Mouse (Mus musculus) embryonic facial prominence, embryonic 15.5 days (tissue): ENCODE measurements at regions not wholly inside any gene's neighbourhood (a gene's known extent, or its start where the extent isn't known, plus 50 kb on each side); places are given as distances from the start of the nearest gene placed in this dataset.

ENCODE experiments used
- ATAC-seq: fragments of 200-750 bp; cut with Nextera tagmentation; 2 replicates; pipeline ENCODE4 v1.8.0; 2017; ENCODE audit warnings: low read depth, moderate TSS enrichment; ENCODE audit not compliant: insufficient number of reproducible peaks, low FRiP score, low TSS enrichment
- H3K27ac ChIP-seq: fragments of 300-500 bp; sonication (generic); replicated peaks from 2 replicates; pipeline ENCODE4 v1.5.1; 2015; ENCODE audit warnings: mild to moderate bottlenecking, inconsistent platforms
- H3K27me3 ChIP-seq: fragments of 300-500 bp; sonication (generic); 2 replicates; pipeline ENCODE4 v1.6.1; 2015; ENCODE audit warnings: inconsistent platforms
- H3K36me3 ChIP-seq: fragments of 300-500 bp; sonication (generic); 2 replicates; pipeline ENCODE4 v1.6.1; 2015; ENCODE audit warnings: mild to moderate bottlenecking, inconsistent platforms
- H3K4me1 ChIP-seq: fragments of 300-500 bp; sonication (generic); 2 replicates; pipeline ENCODE4 v1.6.1; 2015; ENCODE audit warnings: inconsistent platforms
- H3K4me2 ChIP-seq: fragments of 300-500 bp; sonication (generic); replicated peaks from 2 replicates; pipeline ENCODE4 v1.6.1; 2015; ENCODE audit warnings: mild to moderate bottlenecking, inconsistent platforms
- H3K4me3 ChIP-seq: fragments of 300-500 bp; sonication (generic); replicated peaks from 2 replicates; pipeline ENCODE4 v1.5.1; 2015; ENCODE audit warnings: mild to moderate bottlenecking, inconsistent platforms
- H3K9ac ChIP-seq: fragments of 300-500 bp; sonication (generic); 2 replicates; pipeline ENCODE4 v1.6.1; 2015; ENCODE audit warnings: inconsistent platforms
- H3K9me3 ChIP-seq: fragments of 300-500 bp; sonication (generic); replicated peaks from 2 replicates; pipeline ENCODE4 v1.6.1; 2016; ENCODE audit warnings: inconsistent platforms
- WGBS: fragments of 180-500 bp; shearing (Covaris S2); methylation state at CpG from one replicate; pipeline ENCODE4 v1.1.7; 2015; 5-methylcytosine and 5-hydroxymethylcytosine counted together

GRCm38 (mm10) chr7:125270711-125271110, 173.8 kb upstream of the Kdm8 start:
- Histone ChIP-seq H3K9ac (no peak overlapping the region), H3K27ac (no peak overlapping the region), H3K27me3 (no peaks in the 10 kb centered on the region), H3K9me3 (no peaks in the 10 kb centered on the region), H3K4me1 (peaks cover 14% of the 10 kb centered on the region), H3K4me2 (no peak overlapping the region), H3K36me3 (no peaks in the 10 kb centered on the region), H3K4me3 (no peak overlapping the region)
- no peak for ATAC-seq
- 16% methylated on average over 3 of the region's 3 CpGs for WGBS

- 70% methylated on average over 4 of the region's 4 CpGs for WGBS
- Histone ChIP-seq H3K4me2 (no peak overlapping the region), H3K27me3 (no peaks in the 10 kb centered on the region), H3K4me3 (no peak overlapping the region), H3K27ac (no peak overlapping the region), H3K36me3 (no peaks in the 10 kb centered on the region), H3K9me3 (no peaks in the 10 kb centered on the region), H3K9ac (no peak overlapping the region), H3K4me1 (peaks cover 14% of the 10 kb centered on the region)
- ATAC-seq = no peak
These were observed 173.1 kb upstream of the Kdm8 start for GRCm38 (mm10) chr7:125271356-125271755.

- no peaks in the 10 kb centered on the region for H3K9me3 ChIP-seq
- ATAC-seq = no peak
- no peaks in the 10 kb centered on the region for H3K27me3 ChIP-seq
- no peak overlapping the region for H3K4me3 ChIP-seq
- WGBS = 77% methylated on average over 3 of the region's 3 CpGs
- H3K9ac ChIP-seq = no peak overlapping the region
- H3K36me3 ChIP-seq = no peaks in the 10 kb centered on the region
- no peak overlapping the region for H3K4me2 ChIP-seq
- no peaks in the 10 kb centered on the region for H3K4me1 ChIP-seq
- H3K27ac ChIP-seq = no peak overlapping the region
These were observed 163.1 kb upstream of the Kdm8 start for GRCm38 (mm10) chr7:125281371-125281770.

GRCm38 (mm10) chr7:125295226-125295625, 149.2 kb upstream of the Kdm8 start:
- Histone ChIP-seq H3K36me3 (no peaks in the 10 kb centered on the region), H3K4me1 (no peaks in the 10 kb centered on the region), H3K9ac (no peak overlapping the region), H3K4me2 (no peak overlapping the region), H3K27me3 (no peaks in the 10 kb centered on the region), H3K27ac (no peak overlapping the region), H3K4me3 (no peak overlapping the region), H3K9me3 (no peaks in the 10 kb centered on the region)
- 64% methylated on average over 2 of the region's 2 CpGs for WGBS
- no peak for ATAC-seq

- Histone ChIP-seq H3K36me3 (no peaks in the 10 kb centered on the region), H3K27me3 (no peaks in the 10 kb centered on the region), H3K27ac (no peak overlapping the region), H3K4me2 (no peak overlapping the region), H3K4me3 (no peak overlapping the region), H3K9ac (no peak overlapping the region), H3K4me1 (no peaks in the 10 kb centered on the region), H3K9me3 (no peaks in the 10 kb centered on the region)
- ATAC-seq = no peak
- 60% methylated on average over 3 of the region's 3 CpGs for WGBS
These were observed 136.0 kb upstream of the Kdm8 start for GRCm38 (mm10) chr7:125308433-125308832.

- no peaks in the 10 kb centered on the region for H3K27me3 ChIP-seq
- H3K4me3 ChIP-seq = no peak overlapping the region
- no peak overlapping the region for H3K27ac ChIP-seq
- H3K36me3 ChIP-seq = no peaks in the 10 kb centered on the region
- ATAC-seq = no peak
- H3K4me1 ChIP-seq = no peaks in the 10 kb centered on the region
- WGBS = 80% methylated on average over 4 of the region's 4 CpGs
- no peak overlapping the region for H3K4me2 ChIP-seq
- no peak overlapping the region for H3K9ac ChIP-seq
- H3K9me3 ChIP-seq = no peaks in the 10 kb centered on the region
These were observed 133.5 kb upstream of the Kdm8 start for GRCm38 (mm10) chr7:125310971-125311370.

- H3K4me3 ChIP-seq = no peak overlapping the region
- no peak overlapping the region for H3K27ac ChIP-seq
- H3K4me2 ChIP-seq = no peak overlapping the region
- H3K27me3 ChIP-seq = no peaks in the 10 kb centered on the region
- H3K36me3 ChIP-seq = no peaks in the 10 kb centered on the region
- no peaks in the 10 kb centered on the region for H3K4me1 ChIP-seq
- no peak overlapping the region for H3K9ac ChIP-seq
- whole genome bisulfite sequencing = 76% methylated on average over 3 of the region's 3 CpGs
- no peaks in the 10 kb centered on the region for H3K9me3 ChIP-seq
- no peak for ATAC-seq
These were observed 130.9 kb upstream of the Kdm8 start for GRCm38 (mm10) chr7:125313604-125314003.

GRCm38 (mm10) chr7:125334769-125335168, 109.7 kb upstream of the Kdm8 start:
- no peak for ATAC-seq
- Histone ChIP-seq H3K9me3 (no peaks in the 10 kb centered on the region), H3K4me1 (no peaks in the 10 kb centered on the region), H3K4me3 (no peak overlapping the region), H3K36me3 (no peaks in the 10 kb centered on the region), H3K27me3 (no peaks in the 10 kb centered on the region), H3K9ac (no peak overlapping the region), H3K27ac (no peak overlapping the region), H3K4me2 (no peak overlapping the region)
- WGBS = 75% methylated on average over 2 of the region's 2 CpGs

GRCm38 (mm10) chr7:125335586-125336165, 108.8 kb upstream of the Kdm8 start:
- no peaks in the 10 kb centered on the region for H3K4me1 ChIP-seq
- H3K9ac ChIP-seq = no peak overlapping the region
- 43% methylated on average over 3 of the region's 3 CpGs for WGBS
- H3K27me3 ChIP-seq = no peaks in the 10 kb centered on the region
- H3K27ac ChIP-seq = no peak overlapping the region
- no peak; the same call in 1 of the 2 replicates for ATAC-seq
- H3K4me2 ChIP-seq = no peak overlapping the region
- H3K4me3 ChIP-seq = no peak overlapping the region
- H3K36me3 ChIP-seq = no peaks in the 10 kb centered on the region
- H3K9me3 ChIP-seq = no peaks in the 10 kb centered on the region

GRCm38 (mm10) chr7:125336826-125337225, 107.7 kb upstream of the Kdm8 start:
- WGBS = 73% methylated on average over 3 of the region's 3 CpGs
- Histone ChIP-seq H3K4me3 (no peak overlapping the region), H3K4me1 (no peaks in the 10 kb centered on the region), H3K9ac (no peak overlapping the region), H3K4me2 (no peak overlapping the region), H3K27ac (no peak overlapping the region), H3K36me3 (no peaks in the 10 kb centered on the region), H3K27me3 (no peaks in the 10 kb centered on the region), H3K9me3 (no peaks in the 10 kb centered on the region)
- ATAC-seq = no peak

GRCm38 (mm10) chr7:125338177-125338751, 106.2 kb upstream of the Kdm8 start:
- Histone ChIP-seq H3K4me3 (no peak overlapping the region), H3K4me1 (no peaks in the 10 kb centered on the region), H3K27me3 (no peaks in the 10 kb centered on the region), H3K36me3 (no peaks in the 10 kb centered on the region), H3K9me3 (no peaks in the 10 kb centered on the region), H3K27ac (no peak overlapping the region), H3K4me2 (no peak overlapping the region), H3K9ac (no peak overlapping the region)
- WGBS = 52% methylated on average over 6 of the region's 6 CpGs
- ATAC-seq = no peak

- Histone ChIP-seq H3K4me1 (no peaks in the 10 kb centered on the region), H3K4me2 (no peak overlapping the region), H3K36me3 (no peaks in the 10 kb centered on the region), H3K4me3 (no peak overlapping the region), H3K27ac (no peak overlapping the region), H3K9ac (no peak overlapping the region), H3K9me3 (no peaks in the 10 kb centered on the region), H3K27me3 (no peaks in the 10 kb centered on the region)
- 74% methylated on average over 14 of the region's 14 CpGs for WGBS
- ATAC-seq = no peak
These were observed 104.1 kb upstream of the Kdm8 start for GRCm38 (mm10) chr7:125340326-125340905.
